Mouse (Mus musculus) intestine, embryonic 14.5 days (tissue): Measurements from ENCODE around the gene Osbpl9. TPM values are rescaled to one million over a fixed set of nuclear protein-coding genes. Genes with fewer than 3 reads are reported as not detected.

Source experiments
- ATAC-seq: fragments of 200-750 bp; cut with Nextera tagmentation; replicated peaks from 2 replicates; pipeline ENCODE4 v1.8.0; 2017; ENCODE audit warnings: low read depth, moderate number of reproducible peaks, moderate TSS enrichment, moderate library complexity; ENCODE audit not compliant: low FRiP score, low TSS enrichment
- DNase-seq: peaks from one replicate; pipeline ENCODE4 v3.0.0-alpha.2; 2018; ENCODE audit warnings: low spot score
- H3K27ac ChIP-seq: fragments of 300-500 bp; sonication (generic); 2 replicates; pipeline ENCODE4 v1.5.1; 2014; ENCODE audit warnings: low read depth, mild to moderate bottlenecking, control low read depth
- H3K27me3 ChIP-seq: fragments of 300-500 bp; sonication (generic); replicated peaks from 2 replicates; pipeline ENCODE4 v1.6.1; 2014; ENCODE audit warnings: low read length, control low read depth; ENCODE audit not compliant: control insufficient read depth, insufficient read depth
- H3K36me3 ChIP-seq: fragments of 300-500 bp; sonication (generic); 2 replicates; pipeline ENCODE4 v1.6.1; 2014; ENCODE audit warnings: low read length, control low read depth; ENCODE audit not compliant: control insufficient read depth, insufficient read depth
- H3K4me1 ChIP-seq: fragments of 300-500 bp; sonication (generic); replicated peaks from 2 replicates; pipeline ENCODE4 v1.6.1; 2014; ENCODE audit warnings: low read length, control low read depth, mixed read lengths; ENCODE audit not compliant: control insufficient read depth, insufficient read depth
- H3K4me2 ChIP-seq: fragments of 300-500 bp; sonication (generic); 2 replicates; pipeline ENCODE4 v1.6.1; 2014; ENCODE audit warnings: low read length
- H3K4me3 ChIP-seq: fragments of 300-500 bp; sonication (generic); 2 replicates; pipeline ENCODE4 v1.5.1; 2014; ENCODE audit warnings: low read depth, low read length, control low read depth, mixed read lengths
- H3K9ac ChIP-seq: fragments of 300-500 bp; sonication (generic); 2 replicates; pipeline ENCODE4 v1.6.1; 2014; ENCODE audit warnings: mild to moderate bottlenecking, low read length
- H3K9me3 ChIP-seq: fragments of 300-500 bp; sonication (generic); 2 replicates; pipeline ENCODE4 v1.6.1; 2016; ENCODE audit warnings: low read length, control low read depth; ENCODE audit not compliant: control insufficient read depth
- WGBS: fragments of 180-500 bp; shearing (Covaris S2); extraction: QIAGEN DNeasy Blood & Tissue Kit; methylation state at CpG from one replicate; pipeline ENCODE4 v1.1.7; 2014; 5-methylcytosine and 5-hydroxymethylcytosine counted together
- polyA plus RNA-seq: library from polyadenylated mRNA; unstranded; fragments of >200 nt; fragmentation: Nextera tagmentation; extraction: Ambion mirVana; gene quantifications from 2 replicates; pipeline ENCODE4 v1.2.1, GENCODE M21; 2014

Osbpl9 gene
- polyA plus RNA-seq, 1 experiment from 2014 or later = 53.6 TPM

DNA sequence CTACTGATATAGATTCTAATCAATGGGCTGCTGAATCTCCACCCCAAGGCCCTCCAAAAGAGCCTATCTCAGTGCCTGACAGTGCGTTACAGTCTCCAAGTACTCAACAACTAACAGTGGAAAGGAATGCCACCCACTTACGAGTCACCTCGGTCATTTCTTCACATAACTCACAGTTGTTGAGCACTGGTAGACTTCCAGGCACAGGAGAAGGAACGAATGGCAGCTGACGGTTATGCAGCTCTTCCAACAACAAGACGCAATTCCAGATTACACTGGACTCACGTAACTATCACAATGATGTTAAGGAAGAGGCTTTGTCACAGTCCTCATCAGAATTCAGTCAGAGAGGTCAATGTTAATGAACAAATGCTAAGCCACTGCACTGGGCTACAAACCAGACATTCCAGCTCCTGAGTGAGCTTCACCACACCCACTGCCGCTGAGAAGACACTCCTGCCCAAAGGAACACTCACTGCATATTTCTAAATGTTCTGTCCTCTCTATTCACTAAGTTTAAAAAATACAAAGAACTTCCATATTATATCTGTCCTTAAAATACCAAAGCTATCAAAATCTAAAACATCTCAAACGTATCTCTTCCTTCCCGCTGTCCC is 70.7 kb downstream of the Osbpl9 start:
- no peaks in the 10 kb centered on the region for H3K9me3 ChIP-seq
- H3K4me2 ChIP-seq = no peak overlapping the region
- ATAC-seq (no peak), DNase-seq (no peak)
- H3K36me3 ChIP-seq = no peaks in the 10 kb centered on the region
- H3K27ac ChIP-seq = no peak overlapping the region
- H3K4me1 ChIP-seq = no peaks in the 10 kb centered on the region
- WGBS = 91% methylated on average over 10 of the region's 10 CpGs
- no peak overlapping the region for H3K4me3 ChIP-seq
- no peaks in the 10 kb centered on the region for H3K27me3 ChIP-seq
- H3K9ac ChIP-seq = no peak overlapping the region

DNA sequence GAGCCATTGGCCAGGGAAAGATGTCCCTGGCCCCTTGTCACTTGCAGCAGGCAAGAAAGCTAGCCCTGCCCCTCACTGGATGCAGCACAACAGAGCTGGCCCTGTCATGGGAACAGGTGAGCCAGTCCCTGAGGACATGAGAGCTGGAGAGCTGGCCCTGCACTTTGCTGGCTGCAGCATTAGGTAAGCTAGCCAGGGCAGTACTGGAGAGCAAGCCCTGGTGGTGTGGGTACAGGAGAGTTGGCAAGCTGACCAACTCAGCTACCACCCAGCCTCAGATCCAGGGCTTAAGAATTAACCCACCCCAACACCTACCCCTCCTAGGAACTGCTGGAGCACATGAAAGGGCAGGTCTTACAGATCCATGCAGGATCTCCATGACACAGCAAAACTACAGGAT is 73.1 kb downstream of the Osbpl9 start:
- H3K4me3 ChIP-seq = no peak overlapping the region
- H3K4me1 ChIP-seq = no peaks in the 10 kb centered on the region
- no peaks in the 10 kb centered on the region for H3K9me3 ChIP-seq
- H3K9ac ChIP-seq = no peak overlapping the region
- no peak overlapping the region for H3K4me2 ChIP-seq
- H3K27me3 ChIP-seq = no peaks in the 10 kb centered on the region
- ATAC-seq (no peak), DNase-seq (no peak)
- no peak overlapping the region for H3K27ac ChIP-seq
- H3K36me3 ChIP-seq = no peaks in the 10 kb centered on the region

DNA sequence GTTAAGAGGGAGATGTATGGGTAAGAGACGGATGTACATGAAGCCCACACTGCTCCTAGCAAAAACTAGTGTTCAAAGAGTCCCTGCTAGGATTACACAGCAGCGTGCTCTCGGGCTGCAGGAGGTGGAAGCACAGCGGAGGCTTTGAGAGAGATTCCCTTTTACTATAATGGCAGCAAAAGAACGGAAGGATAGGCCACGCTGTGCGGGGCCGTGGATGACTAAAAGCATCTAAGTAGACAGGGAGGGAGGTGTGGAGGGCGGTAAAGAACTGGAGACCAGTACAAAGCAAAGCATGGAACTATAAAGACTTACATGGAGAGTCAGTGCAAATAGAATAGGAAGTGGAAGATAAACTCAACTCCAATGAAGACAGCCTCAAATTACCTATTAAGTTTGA is 74.1 kb downstream of the Osbpl9 start:
- Histone ChIP-seq H3K4me2 (no peak overlapping the region), H3K4me3 (no peak overlapping the region), H3K27me3 (no peaks in the 10 kb centered on the region), H3K4me1 (no peaks in the 10 kb centered on the region), H3K9ac (no peak overlapping the region), H3K36me3 (no peaks in the 10 kb centered on the region), H3K27ac (no peak overlapping the region), H3K9me3 (no peaks in the 10 kb centered on the region)
- DNase-seq (no peak), ATAC-seq (no peak)
- 88% methylated on average over 9 of the region's 9 CpGs for WGBS

DNA sequence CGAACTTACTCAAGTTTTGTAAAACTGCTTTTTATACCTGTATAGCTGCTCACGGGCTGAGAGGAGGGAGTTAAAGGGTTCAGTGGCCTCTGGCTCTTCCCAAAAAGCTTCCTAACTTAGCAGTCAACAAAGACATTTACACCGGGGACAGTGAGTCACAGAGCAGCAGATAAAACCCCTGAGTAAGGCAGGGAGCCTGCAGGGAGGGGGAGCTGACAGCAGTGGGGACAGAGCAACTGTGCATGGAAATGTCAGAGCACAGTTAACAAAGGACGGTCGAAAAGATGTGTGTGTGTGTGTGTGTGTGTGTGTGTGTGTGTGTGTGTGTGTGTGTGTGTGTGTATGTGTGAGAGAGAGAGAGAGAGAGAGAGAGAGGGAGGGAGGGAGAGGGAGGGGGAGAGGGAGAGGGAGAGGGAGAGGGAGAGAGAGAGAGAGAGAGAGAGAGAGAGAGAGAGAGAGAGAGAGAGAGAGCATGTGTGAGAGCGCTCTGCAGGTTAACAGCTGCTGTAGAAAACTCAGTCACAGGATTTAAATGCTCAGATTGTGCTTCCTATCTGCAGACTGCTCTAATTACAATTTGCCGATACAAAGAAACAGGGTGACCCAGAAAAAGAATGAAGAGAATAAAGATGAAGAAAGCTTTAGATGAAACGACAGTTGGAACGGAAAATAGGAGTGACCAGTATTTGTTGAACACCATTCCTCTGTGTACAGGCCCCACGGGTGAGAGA is 75.1 kb downstream of the Osbpl9 start:
- ATAC-seq (no peak), DNase-seq (no peak)
- 54% methylated on average over 10 of the region's 10 CpGs for WGBS
- no peaks in the 10 kb centered on the region for H3K9me3 ChIP-seq
- no peak overlapping the region for H3K4me3 ChIP-seq
- no peak overlapping the region for H3K9ac ChIP-seq
- H3K27me3 ChIP-seq = no peaks in the 10 kb centered on the region
- H3K4me1 ChIP-seq = no peaks in the 10 kb centered on the region
- H3K4me2 ChIP-seq = no peak overlapping the region
- H3K27ac ChIP-seq = no peak overlapping the region
- no peaks in the 10 kb centered on the region for H3K36me3 ChIP-seq

DNA sequence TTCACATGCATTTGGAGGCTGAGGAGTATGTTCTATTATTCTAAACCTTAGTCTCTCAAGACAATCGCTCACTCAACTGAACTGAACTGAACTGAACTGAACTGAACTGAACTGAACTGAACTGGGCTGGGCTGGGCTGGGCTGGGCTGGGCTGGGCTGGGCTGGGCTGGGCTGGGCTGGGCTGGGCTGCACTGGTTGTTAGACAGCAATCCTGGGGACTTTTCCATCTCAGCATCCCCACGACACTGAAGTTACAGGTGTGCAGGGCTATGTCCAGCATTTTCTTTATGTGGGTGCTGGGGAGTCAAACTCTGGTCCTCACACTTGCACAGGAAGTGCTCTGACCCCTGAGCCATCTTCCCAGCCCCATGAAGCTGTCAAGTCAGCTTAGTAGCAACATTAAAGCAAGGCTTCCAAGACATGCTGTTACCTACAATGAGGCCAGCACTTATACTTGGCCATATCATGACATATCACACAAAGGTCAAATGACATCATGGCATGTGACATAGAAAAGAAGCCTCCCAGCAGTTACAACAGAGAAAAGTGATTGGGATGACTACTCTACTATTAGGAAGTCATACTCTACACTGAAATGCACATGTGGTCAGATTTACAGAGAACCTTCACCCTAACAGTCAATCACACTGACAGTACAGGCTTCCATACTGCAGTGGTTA is 76.2 kb downstream of the Osbpl9 start:
- H3K9ac ChIP-seq = no peak overlapping the region
- H3K4me2 ChIP-seq = no peak overlapping the region
- H3K4me1 ChIP-seq = no peaks in the 10 kb centered on the region
- ATAC-seq (no peak), DNase-seq (no peak)
- no peaks in the 10 kb centered on the region for H3K9me3 ChIP-seq
- WGBS = 82% methylated on average over 2 of the region's 2 CpGs
- H3K36me3 ChIP-seq = no peaks in the 10 kb centered on the region
- H3K4me3 ChIP-seq = no peak overlapping the region
- H3K27me3 ChIP-seq = no peaks in the 10 kb centered on the region
- no peak overlapping the region for H3K27ac ChIP-seq

DNA sequence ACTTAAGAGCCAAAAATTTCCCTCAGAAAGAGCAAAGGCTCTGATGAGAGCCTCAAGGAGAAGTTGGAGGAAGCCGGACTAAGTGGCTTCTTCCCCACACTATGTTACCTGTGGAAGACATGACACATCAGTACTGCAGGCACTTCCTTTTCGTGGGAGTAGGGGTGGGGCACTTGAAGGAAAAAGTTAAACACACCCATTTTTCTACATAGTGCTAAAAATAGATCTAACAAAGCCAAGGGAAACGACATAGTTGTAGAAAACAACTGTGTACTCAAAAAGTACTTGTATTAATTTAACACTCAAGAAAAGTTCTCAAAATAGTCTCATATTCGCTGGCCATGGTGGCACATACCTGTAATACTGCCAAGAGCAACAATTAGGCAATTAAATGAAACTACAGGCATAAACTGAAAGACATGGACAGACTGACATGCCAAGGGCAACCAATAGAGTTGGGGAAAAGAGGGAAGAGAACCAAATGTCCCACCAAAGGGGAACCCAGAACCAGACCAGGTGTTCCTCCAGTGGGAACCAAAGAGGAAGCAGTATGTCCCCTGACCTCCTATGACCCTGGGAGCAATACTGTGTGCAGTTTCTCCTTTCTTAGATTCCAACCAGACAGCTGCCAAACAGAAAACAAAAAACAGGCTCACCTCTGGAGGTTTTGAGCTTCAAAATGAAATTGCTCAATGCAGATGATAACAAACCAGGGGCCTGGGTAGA is 79.1 kb downstream of the Osbpl9 start:
- DNase-seq (no peak), ATAC-seq (no peak)
- H3K36me3 ChIP-seq = no peaks in the 10 kb centered on the region
- 69% methylated on average over 4 of the region's 4 CpGs for WGBS
- H3K4me2 ChIP-seq = no peak overlapping the region
- H3K4me3 ChIP-seq = no peak overlapping the region
- H3K27ac ChIP-seq = no peak overlapping the region
- H3K9me3 ChIP-seq = no peaks in the 10 kb centered on the region
- H3K4me1 ChIP-seq = peaks cover 3% of the 10 kb centered on the region; the same call in 1 of the 2 replicates
- no peak overlapping the region for H3K9ac ChIP-seq
- H3K27me3 ChIP-seq = no peaks in the 10 kb centered on the region

DNA sequence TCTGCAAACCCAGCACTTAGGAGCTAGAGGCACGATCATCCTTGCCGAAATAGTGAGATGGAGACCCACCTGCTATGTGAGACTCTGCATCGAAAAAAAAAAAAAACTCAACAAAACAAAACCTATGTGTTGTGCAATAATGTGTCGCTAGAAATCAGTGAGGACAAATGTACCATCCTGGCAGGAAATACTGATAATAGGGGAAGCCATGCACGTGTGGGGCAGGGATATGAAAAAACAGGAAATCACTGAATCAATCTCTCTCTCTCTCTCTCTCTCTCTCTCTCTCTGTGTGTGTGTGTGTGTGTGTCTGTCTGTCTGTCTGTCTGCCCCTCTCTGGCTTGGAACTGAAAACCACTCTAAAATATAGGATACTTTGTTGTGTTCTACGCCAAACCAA is 81.3 kb downstream of the Osbpl9 start:
- H3K9ac ChIP-seq = no peak overlapping the region
- H3K4me1 ChIP-seq = peaks cover 12% of the 10 kb centered on the region
- ATAC-seq = no peak
- 82% methylated on average over 6 of the region's 6 CpGs for WGBS
- no peak for DNase-seq
- H3K27me3 ChIP-seq = no peaks in the 10 kb centered on the region
- H3K9me3 ChIP-seq = no peaks in the 10 kb centered on the region
- no peaks in the 10 kb centered on the region for H3K36me3 ChIP-seq
- H3K4me2 ChIP-seq = no peak overlapping the region
- H3K27ac ChIP-seq = no peak overlapping the region
- H3K4me3 ChIP-seq = no peak overlapping the region

DNA sequence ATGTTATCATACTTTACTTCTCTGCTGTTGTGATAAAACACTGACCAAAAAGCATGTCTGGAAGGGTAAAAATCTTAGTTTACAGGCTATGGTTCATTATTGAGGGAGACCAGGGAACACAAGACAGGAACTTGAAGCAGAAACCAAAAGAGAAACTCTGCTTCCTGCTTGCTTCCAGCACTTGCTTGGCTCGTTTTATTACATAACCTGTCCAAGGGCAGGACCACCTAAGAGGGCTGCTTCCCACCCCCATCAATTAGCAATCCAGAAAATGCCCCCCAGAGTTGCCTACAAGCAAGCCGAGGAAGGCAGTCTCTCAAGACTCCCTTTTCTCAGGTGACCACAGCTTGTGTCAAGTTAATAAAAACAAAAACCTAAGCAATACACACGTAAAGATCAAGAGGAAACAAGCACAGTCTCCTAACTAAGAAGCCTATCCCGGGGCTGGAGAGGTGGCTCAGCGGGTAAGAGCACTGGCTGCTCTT is 82.4 kb downstream of the Osbpl9 start:
- no peak for ATAC-seq
- 84% methylated on average over 5 of the region's 5 CpGs for WGBS
- H3K9ac ChIP-seq = no peak overlapping the region
- no peaks in the 10 kb centered on the region for H3K36me3 ChIP-seq
- no peaks in the 10 kb centered on the region for H3K9me3 ChIP-seq
- no peak for DNase-seq
- H3K4me1 ChIP-seq = peaks cover 12% of the 10 kb centered on the region
- no peak overlapping the region for H3K4me3 ChIP-seq
- H3K27me3 ChIP-seq = no peaks in the 10 kb centered on the region
- H3K4me2 ChIP-seq = no peak overlapping the region
- no peak overlapping the region for H3K27ac ChIP-seq
